Mouse (Mus musculus) limb, embryonic 11.5 days (tissue): ENCODE results near the gene Dbndd2. TPM values are rescaled to one million over a fixed set of nuclear protein-coding genes. Genes with fewer than 3 reads are reported as not detected.

Experiments used
- ATAC-seq: fragments of 200-750 bp; cut with Nextera tagmentation; 2 replicates; pipeline ENCODE4 v1.8.0; 2017; ENCODE audit warnings: low read depth; ENCODE audit not compliant: insufficient number of reproducible peaks, low FRiP score, low TSS enrichment
- DNase-seq: peaks from one replicate; pipeline ENCODE4 v3.0.0-alpha.2; 2015; ENCODE audit warnings: low spot score
- H3K27ac ChIP-seq: fragments of 300-500 bp; sonication (generic); replicated peaks from 2 replicates; pipeline ENCODE4 v1.5.1; 2014; ENCODE audit warnings: low read depth, mild to moderate bottlenecking, low read length
- H3K27me3 ChIP-seq: fragments of 300-500 bp; sonication (generic); 2 replicates; pipeline ENCODE4 v1.6.1; 2014; ENCODE audit warnings: mild to moderate bottlenecking, low read length, mixed read lengths; ENCODE audit not compliant: control insufficient read depth, insufficient read depth
- H3K36me3 ChIP-seq: fragments of 300-500 bp; sonication (generic); 2 replicates; pipeline ENCODE4 v1.6.1; 2014; ENCODE audit warnings: mild to moderate bottlenecking, low read length, moderate library complexity, mixed read lengths; ENCODE audit not compliant: control insufficient read depth, insufficient read depth
- H3K4me1 ChIP-seq: fragments of 300-500 bp; sonication (generic); 2 replicates; pipeline ENCODE4 v1.6.1; 2014; ENCODE audit warnings: low read length, mixed read lengths; ENCODE audit not compliant: control insufficient read depth, insufficient read depth
- H3K4me2 ChIP-seq: fragments of 300-500 bp; sonication (generic); 2 replicates; pipeline ENCODE4 v1.6.1; 2014; ENCODE audit warnings: low read depth, mild to moderate bottlenecking, moderate library complexity; ENCODE audit not compliant: severe bottlenecking
- H3K4me3 ChIP-seq: fragments of 300-500 bp; sonication (generic); 2 replicates; pipeline ENCODE4 v1.5.1; 2014; ENCODE audit warnings: low read depth, low read length
- H3K9ac ChIP-seq: fragments of 300-500 bp; sonication (generic); 2 replicates; pipeline ENCODE4 v1.6.1; 2014; ENCODE audit warnings: mild to moderate bottlenecking, low read length
- H3K9me3 ChIP-seq: fragments of 300-500 bp; sonication (generic); 2 replicates; pipeline ENCODE4 v1.6.1; 2016; ENCODE audit warnings: low read length; ENCODE audit not compliant: control insufficient read depth
- WGBS: fragments of 180-500 bp; shearing (Covaris S2); extraction: QIAGEN DNeasy Blood & Tissue Kit; methylation state at CpG from one replicate; pipeline ENCODE4 v1.1.7; 2014; 5-methylcytosine and 5-hydroxymethylcytosine counted together
- polyA plus RNA-seq: library from polyadenylated mRNA; unstranded; fragments of >200 nt; fragmentation: Nextera tagmentation; extraction: Ambion mirVana; gene quantifications from 2 replicates; pipeline ENCODE4 v1.2.1, GENCODE M21; 2014

The Dbndd2 gene
- polyA plus RNA-seq, 1 experiment from 2014 or later: 1.3 TPM

- Histone ChIP-seq H3K4me2 (peak overlapping the region; percentile 29; the same call in 1 of the 2 replicates), H3K9ac (no peak overlapping the region), H3K27me3 (no peaks in the 10 kb centered on the region)
Measured at GRCm38 (mm10) chr2:164456413-164456812, 29.5 kb upstream of the Dbndd2 start.

GRCm38 (mm10) chr2:164456864-164457300, 29.0 kb upstream of the Dbndd2 start, which contains the start of gene Sys1:
TSS of gene Sys1 (plus strand) at chr2:164456964.
- whole genome bisulfite sequencing: 0% methylated on average over 7 of the region's 7 CpGs
- peak; percentile 35 for DNase-seq

More at GRCm38 (mm10) chr2:164456413-164456812, 29.5 kb upstream of the Dbndd2 start:
- 63% methylated on average over 1 of the region's 1 CpGs for WGBS
- Histone ChIP-seq H3K4me1 (peaks cover 13% of the 10 kb centered on the region; the same call in 1 of the 2 replicates), H3K27ac (no peak overlapping the region), H3K9me3 (no peaks in the 10 kb centered on the region), H3K36me3 (no peaks in the 10 kb centered on the region), H3K4me3 (no peak overlapping the region)
- ATAC-seq (no peak), DNase-seq (no peak)

GRCm38 (mm10) chr2:164457942-164458341, 28.0 kb upstream of the Dbndd2 start:
- DNase-seq: no peak
- Histone ChIP-seq H3K9me3 (no peaks in the 10 kb centered on the region), H3K36me3 (no peaks in the 10 kb centered on the region), H3K4me2 (no peak overlapping the region), H3K4me1 (peaks cover 11% of the 10 kb centered on the region), H3K27ac (no peak overlapping the region), H3K27me3 (no peaks in the 10 kb centered on the region), H3K9ac (no peak overlapping the region), H3K4me3 (no peak overlapping the region)
- ATAC-seq: no peak
- 72% methylated on average over 7 of the region's 7 CpGs for WGBS

More at GRCm38 (mm10) chr2:164456864-164457300, 29.0 kb upstream of the Dbndd2 start, which contains the start of gene Sys1:
- H3K9ac ChIP-seq: peak within 1 kb of the TSS; percentile 12; the same call in 1 of the 2 replicates
- no peaks in the 10 kb centered on the region for H3K36me3 ChIP-seq
- H3K4me3 ChIP-seq: no peak within 1 kb of the TSS
- H3K9me3 ChIP-seq: no peaks in the 10 kb centered on the region
- H3K27me3 ChIP-seq: no peaks in the 10 kb centered on the region
- ATAC-seq: no peak
- H3K4me2 ChIP-seq: peak within 1 kb of the TSS; percentile 29; the same call in 1 of the 2 replicates
- H3K27ac ChIP-seq: no peak within 1 kb of the TSS
- peaks cover 17% of the 10 kb centered on the region for H3K4me1 ChIP-seq

GRCm38 (mm10) chr2:164458535-164458934, 27.4 kb upstream of the Dbndd2 start:
- Histone ChIP-seq H3K9ac (no peak overlapping the region), H3K27me3 (no peaks in the 10 kb centered on the region), H3K4me1 (peaks cover 10% of the 10 kb centered on the region), H3K4me2 (no peak overlapping the region), H3K9me3 (no peaks in the 10 kb centered on the region), H3K4me3 (no peak overlapping the region), H3K36me3 (peaks cover 4% of the 10 kb centered on the region; the same call in 1 of the 2 replicates), H3K27ac (no peak overlapping the region)
- no peak for ATAC-seq
- no peak for DNase-seq
- WGBS: 88% methylated on average over 8 of the region's 8 CpGs

- H3K4me1 ChIP-seq: peaks cover 10% of the 10 kb centered on the region
- ATAC-seq: peak; percentile 98
- H3K27me3 ChIP-seq: no peaks in the 10 kb centered on the region
- WGBS: under 1% methylated on average over 75 of the region's 79 CpGs
- peaks cover 9% of the 10 kb centered on the region for H3K36me3 ChIP-seq
- peak within 1 kb of the TSS; percentile 89 for H3K4me3 ChIP-seq
- no peaks in the 10 kb centered on the region for H3K9me3 ChIP-seq
- peak within 1 kb of the TSS; percentile 67 for H3K27ac ChIP-seq
- H3K4me2 ChIP-seq: peak within 1 kb of the TSS; percentile 68
- peak; percentile 95 for DNase-seq
- H3K9ac ChIP-seq: peak within 1 kb of the TSS; percentile 56
Measured at GRCm38 (mm10) chr2:164460745-164461551, 25.0 kb upstream of the Dbndd2 start, which contains the start of gene Gm20458. TSS of gene Gm20458 (plus strand) at chr2:164460967.

GRCm38 (mm10) chr2:164465161-164465560, 20.7 kb upstream of the Dbndd2 start:
- Histone ChIP-seq H3K4me3 (no peak overlapping the region), H3K9ac (no peak overlapping the region), H3K27ac (no peak overlapping the region), H3K4me1 (peaks cover 4% of the 10 kb centered on the region), H3K9me3 (no peaks in the 10 kb centered on the region), H3K4me2 (no peak overlapping the region), H3K36me3 (peaks cover 9% of the 10 kb centered on the region), H3K27me3 (no peaks in the 10 kb centered on the region)
- DNase-seq (no peak), ATAC-seq (no peak)

GRCm38 (mm10) chr2:164466787-164467186, 19.1 kb upstream of the Dbndd2 start:
- WGBS: 86% methylated on average over 5 of the region's 5 CpGs
- Histone ChIP-seq H3K36me3 (peaks cover 9% of the 10 kb centered on the region), H3K4me3 (no peak overlapping the region), H3K4me1 (peaks cover 2% of the 10 kb centered on the region), H3K27ac (no peak overlapping the region), H3K9me3 (no peaks in the 10 kb centered on the region), H3K4me2 (no peak overlapping the region), H3K27me3 (no peaks in the 10 kb centered on the region), H3K9ac (no peak overlapping the region)
- DNase-seq (no peak), ATAC-seq (no peak)

- H3K4me3 ChIP-seq: no peak overlapping the region
- 29% methylated on average over 10 of the region's 10 CpGs for WGBS
- no peak overlapping the region for H3K9ac ChIP-seq
- H3K4me1 ChIP-seq: no peaks in the 10 kb centered on the region
- ATAC-seq (no peak), DNase-seq (peak; percentile 72)
- H3K4me2 ChIP-seq: no peak overlapping the region
- no peaks in the 10 kb centered on the region for H3K36me3 ChIP-seq
- H3K9me3 ChIP-seq: no peaks in the 10 kb centered on the region
- H3K27ac ChIP-seq: no peak overlapping the region
- H3K27me3 ChIP-seq: no peaks in the 10 kb centered on the region
Measured at GRCm38 (mm10) chr2:164470254-164470653, 15.7 kb upstream of the Dbndd2 start.
